Mouse (Mus musculus) megakaryocyte, adult 5-6 weeks (primary cell): ENCODE data around the gene Astn1. TPM values are rescaled to one million over a fixed set of nuclear protein-coding genes. Genes with fewer than 3 reads are reported as not detected.

ENCODE experiments used
- ATAC-seq: 2 replicates; pipeline ENCODE4 v1.8.0; 2016; ENCODE audit warnings: mild to moderate bottlenecking, inconsistent platforms; ENCODE audit not compliant: poor library complexity, severe bottlenecking
- total RNA-seq, 2 experiments: library from RNA; stranded (forward) in 1 of 2; stranded (reverse) in 1 of 2; fragments of 153-499, 151-499 nt in 1 of 2; fragments of 221-1000, 200-1000 nt in 1 of 2; gene quantifications; 2 replicates each; pipeline versions ENCODE4 v1.2.3 to v1.2.4; 2015 to 2017

The Astn1 gene
- total RNA-seq (2015), result not detected in 2 replicates
- not detected in 2 replicates for total RNA-seq (2017)

- no peak for ATAC-seq
Observed at GRCm38 (mm10) chr1:158361964-158362291, at the start of gene Astn1. Gene Astn1, plus strand, starts transcription at chr1:158362273.

GRCm38 (mm10) chr1:158323325-158323724 is 38.7 kb upstream of the Astn1 start:
- no peak for ATAC-seq

GRCm38 (mm10) chr1:158328126-158328525 is 33.9 kb upstream of the Astn1 start:
- no peak for ATAC-seq

GRCm38 (mm10) chr1:158328839-158329238 is 33.2 kb upstream of the Astn1 start:
- ATAC-seq, result no peak

- ATAC-seq, result no peak
Observed at GRCm38 (mm10) chr1:158343243-158343714, 18.8 kb upstream of the Astn1 start.

GRCm38 (mm10) chr1:158353656-158354371 is 8.3 kb upstream of the Astn1 start:
- no peak for ATAC-seq

GRCm38 (mm10) chr1:158355177-158356050 is 6.7 kb upstream of the Astn1 start:
- no peak for ATAC-seq

GRCm38 (mm10) chr1:158356051-158356461 is 6.0 kb upstream of the Astn1 start, which contains the start of gene Brinp2:
Gene Brinp2, minus strand, starts transcription at chr1:158356326.
- no peak for ATAC-seq

GRCm38 (mm10) chr1:158362292-158363101 is 424 bp downstream of the Astn1 start:
- no peak for ATAC-seq

GRCm38 (mm10) chr1:158364461-158364860 is 2.4 kb downstream of the Astn1 start:
- ATAC-seq, result no peak

GRCm38 (mm10) chr1:158382277-158382676 is 20.2 kb downstream of the Astn1 start:
- no peak for ATAC-seq

- no peak for ATAC-seq
Observed at GRCm38 (mm10) chr1:158383210-158383609, 21.1 kb downstream of the Astn1 start.

GRCm38 (mm10) chr1:158385311-158385710 is 23.2 kb downstream of the Astn1 start:
- no peak for ATAC-seq

- ATAC-seq, result no peak
Observed at GRCm38 (mm10) chr1:158386781-158387180, 24.7 kb downstream of the Astn1 start.

- ATAC-seq, result no peak
Observed at GRCm38 (mm10) chr1:158388995-158389394, 26.9 kb downstream of the Astn1 start.

- no peak for ATAC-seq
Observed at GRCm38 (mm10) chr1:158390693-158391092, 28.6 kb downstream of the Astn1 start.

- ATAC-seq, result no peak
Observed at GRCm38 (mm10) chr1:158397058-158397457, 35.0 kb downstream of the Astn1 start.

- no peak for ATAC-seq
Observed at GRCm38 (mm10) chr1:158400898-158401297, 38.8 kb downstream of the Astn1 start.

- no peak for ATAC-seq
Observed at GRCm38 (mm10) chr1:158405899-158406769, 44.1 kb downstream of the Astn1 start.

- ATAC-seq, result no peak
Observed at GRCm38 (mm10) chr1:158408124-158408523, 46.1 kb downstream of the Astn1 start.
